Mouse (Mus musculus) stomach, embryonic 16.5 days (tissue): ENCODE results near the gene Cd300e. TPM values are rescaled to one million over a fixed set of nuclear protein-coding genes. Genes with fewer than 3 reads are reported as not detected.

Experiments used
- polyA plus RNA-seq: library from polyadenylated mRNA; unstranded; fragments of >200 nt; fragmentation: Nextera tagmentation; extraction: Ambion mirVana; gene quantifications from 2 replicates; pipeline ENCODE4 v1.2.1, GENCODE M21; 2015

Gene Cd300e
- polyA plus RNA-seq, 1 experiment from 2014 or later = 0.26 TPM

Other genes starting within 250 kb of the Cd300e start
- gene Gprc5c, start 211.0 kb downstream of the Cd300e start, polyA plus RNA-seq = 23.0 and 23.7 TPM in 2 replicates
- gene Cd300a, start 172.1 kb downstream of the Cd300e start, polyA plus RNA-seq = 2.3 and 2.5 TPM in 2 replicates
- gene Cd300lb, start 127.8 kb downstream of the Cd300e start, polyA plus RNA-seq = 0.74 and 1.2 TPM in 2 replicates
- gene Cd300c, start 93.0 kb downstream of the Cd300e start, polyA plus RNA-seq = not detected in 2 replicates
- 0.46 and 0.67 TPM in 2 replicates for gene Cd300ld, start 72.3 kb downstream of the Cd300e start, polyA plus RNA-seq
- gene Cd300c2, start 60.3 kb downstream of the Cd300e start, polyA plus RNA-seq = 2.2 and 3.8 TPM in 2 replicates
- gene Cd300ld2, start 46.0 kb downstream of the Cd300e start, polyA plus RNA-seq = not detected in 2 replicates
- gene Cd300ld4, start 35.2 kb downstream of the Cd300e start, polyA plus RNA-seq = not detected in 2 replicates
- gene Cd300ld5, start 24.4 kb downstream of the Cd300e start, polyA plus RNA-seq = not detected in 2 replicates
- not detected in 2 replicates for gene Cd300ld3, start 13.8 kb downstream of the Cd300e start, polyA plus RNA-seq
- gene Rab37, start 29.3 kb upstream of the Cd300e start, polyA plus RNA-seq = 2.2 and 2.3 TPM in 2 replicates
- gene Cd300lf, start 71.8 kb upstream of the Cd300e start, polyA plus RNA-seq = 2.0 and 3.4 TPM in 2 replicates
- 136 and 138 TPM in 2 replicates for gene Slc9a3r1, start 101.2 kb upstream of the Cd300e start, polyA plus RNA-seq
- 8.3 and 9.7 TPM in 2 replicates for gene Tmem104, start 125.3 kb upstream of the Cd300e start, polyA plus RNA-seq
- gene Nat9, start 125.7 kb upstream of the Cd300e start, polyA plus RNA-seq = 21.8 and 23.4 TPM in 2 replicates
- gene Grin2c, start 205.1 kb upstream of the Cd300e start, polyA plus RNA-seq = not detected in 2 replicates
- gene Fdxr, start 214.9 kb upstream of the Cd300e start, polyA plus RNA-seq = 15.4 and 15.9 TPM in 2 replicates
- 1.6 and 1.7 TPM in 2 replicates for gene Fads6, start 235.5 kb upstream of the Cd300e start, polyA plus RNA-seq
- gene Otop2, start 245.0 kb upstream of the Cd300e start, polyA plus RNA-seq = 1.9 and 2.5 TPM in 2 replicates